8 mouse cellular contexts compared by ENCODE assay signal in genomic region chr4:155481381-155482124, GRCm38 (mm10). TPM values are rescaled to one million over a fixed set of nuclear protein-coding genes. Genes with fewer than 3 reads are reported as not detected.
DNase-seq lines count a peak whose midpoint lies in the region; ATAC-seq lines count a peak whose summit lies in the region.

No protein-coding gene starts in this region.

- DNase-seq in adipocyte (ENCODE audit: low spot score), result peak; percentile 87
- peak; percentile 83 for DNase-seq in embryo, embryonic 10 days (ENCODE audit: low spot score)
- peak; percentile 82 for DNase-seq in gastrocnemius, postnatal 14 days
- peak; percentile 77 to 82 for DNase-seq in left cerebral cortex, postnatal 25 days (ENCODE audit: low spot score in 2 of 2)
- peak; percentile 85 for DNase-seq in mesoderm, embryonic 11.5 days (ENCODE audit: low read depth, low spot score)
- DNase-seq in right cerebral cortex, postnatal 14 days, result peak; percentile 77
- peak; percentile 88 for DNase-seq in urinary bladder, postnatal 25 days (ENCODE audit: low spot score)

- peak; percentile 95 for ATAC-seq in inflammation-experienced regulatory T-cells, adult 6 months

- intact Hi-C loops in gastrocnemius, postnatal 14 days (cut with DNase I; ENCODE audit: low total_unique reads), result loop anchor here (5.0 kb wide), 1 partner anchor 101 kb away; no protein-coding TSS in a partner anchor
- intact Hi-C loops in left cerebral cortex, postnatal 25 days (cut with DNase I), result loop anchor here (1.0 to 5.0 kb wide), 3 partner anchors 87 to 211 kb away; partner anchors contain the start of gene Fndc10

RNA-seq across cellular contexts. Expression of gene Gnb1, which starts 9.6 kb away (rescaled TPM):
- 100 to 1,000 TPM; 104 to 119 TPM for total RNA-seq in gastrocnemius, postnatal 14 days (2021)
- 100 to 1,000 TPM in 1 of 3 experiments, 10 to 100 TPM in 2; 86.6 to 332 (median 86.7) TPM for polyA plus RNA-seq in inflammation-experienced regulatory T-cells, adult 6 months (2017; shearing (Covaris generic))
- total RNA-seq in left cerebral cortex, postnatal 25 days (2021), result 100 to 1,000 TPM; 918 to 924 TPM

RNA-seq across cellular contexts. Expression of gene Tmem52, which starts 12.6 kb away (rescaled TPM):
- total RNA-seq in gastrocnemius, postnatal 14 days (2021), result 100 to 1,000 TPM; 254 to 329 TPM
- not detected for polyA plus RNA-seq in inflammation-experienced regulatory T-cells, adult 6 months (2017; shearing (Covaris generic))
- 1 to 10 TPM; 1.5 TPM for total RNA-seq in left cerebral cortex, postnatal 25 days (2021)

Comparison
In these comparisons a context has a peak if more than half of its experiments do, and no peak if none do; other contexts are left out.
1. Peak in every context shown above with its lines: DNase-seq and ATAC-seq.
2. RNA of gene Gnb1, which starts 9.6 kb away (total RNA-seq): 918 to 924 TPM in left cerebral cortex, postnatal 25 days; 104 to 119 TPM in gastrocnemius, postnatal 14 days; every median in the first group is over 4 times any median in the second.
3. RNA of gene Tmem52, which starts 12.6 kb away (total RNA-seq): 254 to 329 TPM in gastrocnemius, postnatal 14 days; 1.5 TPM in left cerebral cortex, postnatal 25 days; every median in the first group is over 100 times any median in the second.